Mouse (Mus musculus) olfactory bulb, adult 2 months (tissue): ENCODE measurements around the gene Arfgef2.

ENCODE experiments used
- CTCF ChIP-seq: fragments of 200-500 bp; IDR thresholded peaks from 2 replicates; pipeline ENCODE4 v1.5.1; 2012; ENCODE audit warnings: low read depth, mild to moderate bottlenecking, low read length, moderate library complexity; ENCODE audit not compliant: insufficient read depth
- POLR2A ChIP-seq: fragments of 200-500 bp; IDR thresholded peaks from 2 replicates; pipeline ENCODE4 v1.6.1; 2012; ENCODE audit warnings: mild to moderate bottlenecking, low read depth, low read length, moderate library complexity; ENCODE audit not compliant: insufficient read depth

DNA sequence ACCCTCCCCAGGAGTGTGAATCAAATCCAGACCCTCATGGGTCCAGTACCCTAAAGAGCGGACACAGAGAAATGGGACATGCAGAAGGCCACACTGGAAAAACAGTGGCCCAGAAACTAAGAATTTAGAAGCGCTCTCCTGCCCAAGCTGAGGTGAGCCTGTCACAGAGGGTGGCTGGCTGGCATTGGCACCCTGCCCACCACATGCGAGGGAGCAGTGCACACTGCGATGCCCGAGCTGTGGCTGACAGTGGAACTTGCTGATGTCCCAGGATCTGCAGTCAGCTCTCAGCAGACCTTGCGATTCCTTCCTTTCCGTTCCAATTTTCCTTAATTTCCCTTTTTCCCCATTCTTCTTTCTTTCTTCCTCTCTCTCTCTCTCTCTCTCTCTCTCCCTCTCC, 79.7 kb downstream of the Arfgef2 start:
- TF ChIP-seq POLR2A: no peak
- no peak for TF ChIP-seq CTCF
